Mouse (Mus musculus) cerebellum, adult 11-12 months (tissue): ENCODE measurements around the gene Zyx.

Experiments
- DNase-seq: peaks from one replicate; pipeline ENCODE4 v3.0.0; 2022

Gene Zyx

GRCm38 (mm10) chr6:42370630-42371363 is 21.4 kb downstream of the Zyx start:
- no peak for DNase-seq

GRCm38 (mm10) chr6:42372001-42372400 is 22.6 kb downstream of the Zyx start:
- DNase-seq = no peak

- no peak for DNase-seq
Observed at GRCm38 (mm10) chr6:42372421-42372815, 23.0 kb downstream of the Zyx start.

- DNase-seq = peak; percentile 67
Observed at GRCm38 (mm10) chr6:42372816-42373547, 23.6 kb downstream of the Zyx start, which contains the start of gene Epha1. Gene Epha1 (minus strand): TSS chr6:42373268.

DNA sequence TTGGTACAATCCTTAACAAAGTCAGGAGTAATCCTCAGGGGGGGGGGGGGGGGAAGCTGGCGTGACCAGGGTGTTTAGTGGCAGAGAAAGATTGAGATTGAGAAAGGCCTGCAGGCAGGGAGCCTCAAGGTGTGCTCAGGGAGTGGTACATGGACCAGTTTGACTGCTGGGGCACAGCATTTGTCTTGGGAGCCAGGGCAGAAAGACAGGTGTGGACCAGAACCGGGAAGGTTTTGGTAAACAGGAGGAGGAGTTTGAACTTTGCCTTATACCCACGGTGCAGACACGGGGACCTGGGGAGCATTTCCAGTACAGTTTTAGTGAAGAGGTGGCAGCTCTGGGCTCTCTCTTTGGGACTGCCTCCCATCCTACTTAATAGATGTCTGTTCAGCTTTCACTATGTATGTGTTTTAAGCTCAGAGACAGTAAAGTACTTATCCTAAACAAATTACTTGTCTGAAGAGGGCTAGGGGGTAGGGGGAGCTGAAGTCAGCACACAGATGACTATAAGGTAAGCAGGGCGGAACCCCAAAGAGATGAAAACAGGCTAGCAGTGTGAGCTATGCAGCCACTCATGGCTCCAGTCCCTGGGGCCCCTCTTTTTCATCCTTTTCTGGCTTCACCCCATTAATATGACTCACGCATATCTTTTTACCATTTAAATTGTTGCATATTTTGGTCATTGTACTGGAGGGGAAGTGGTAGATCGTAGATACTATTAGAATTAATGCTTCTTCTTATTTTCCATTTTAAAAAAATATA is 24.4 kb downstream of the Zyx start:
- no peak for DNase-seq

- DNase-seq = no peak
Observed at GRCm38 (mm10) chr6:42374701-42375100, 25.3 kb downstream of the Zyx start.

DNA sequence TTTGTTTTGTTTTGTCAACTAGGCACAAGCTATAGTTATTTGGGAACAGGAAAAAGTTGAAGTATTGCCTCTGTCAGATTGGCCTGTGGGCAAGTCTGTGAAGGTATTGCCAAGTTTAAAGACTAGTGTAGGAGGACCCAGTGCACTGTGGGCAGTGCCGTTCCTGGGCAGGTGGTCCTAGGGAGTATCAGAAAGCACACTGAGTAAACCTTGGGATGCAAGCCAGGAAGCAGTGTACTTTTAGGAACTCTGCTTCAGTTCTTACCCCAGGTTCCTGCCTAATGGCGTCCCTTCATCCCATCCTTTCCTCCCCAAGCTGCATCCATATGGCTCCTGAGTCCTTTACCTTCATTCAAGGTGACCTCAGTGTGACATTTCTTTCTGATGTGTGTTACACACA is 25.7 kb downstream of the Zyx start:
- DNase-seq = no peak

DNA sequence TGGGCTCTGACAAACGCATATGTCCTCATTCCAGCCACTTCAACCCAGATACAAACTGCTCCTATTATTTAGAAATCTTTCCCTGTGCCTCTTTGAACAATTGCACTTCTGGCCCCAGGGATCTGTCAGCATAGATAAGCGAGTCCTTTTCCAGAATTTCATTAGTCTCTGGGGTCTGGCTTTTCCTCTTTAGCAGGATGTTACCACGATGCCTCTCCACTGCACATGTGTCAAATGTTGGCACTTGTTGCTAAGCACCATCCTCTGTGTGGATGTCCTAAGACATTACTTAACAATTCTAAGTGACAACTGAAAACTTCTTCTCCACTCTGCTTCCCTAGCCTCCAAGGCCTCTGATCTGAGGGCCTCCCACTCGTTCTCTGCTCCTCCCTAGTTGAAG is 26.6 kb downstream of the Zyx start:
- no peak for DNase-seq

DNA sequence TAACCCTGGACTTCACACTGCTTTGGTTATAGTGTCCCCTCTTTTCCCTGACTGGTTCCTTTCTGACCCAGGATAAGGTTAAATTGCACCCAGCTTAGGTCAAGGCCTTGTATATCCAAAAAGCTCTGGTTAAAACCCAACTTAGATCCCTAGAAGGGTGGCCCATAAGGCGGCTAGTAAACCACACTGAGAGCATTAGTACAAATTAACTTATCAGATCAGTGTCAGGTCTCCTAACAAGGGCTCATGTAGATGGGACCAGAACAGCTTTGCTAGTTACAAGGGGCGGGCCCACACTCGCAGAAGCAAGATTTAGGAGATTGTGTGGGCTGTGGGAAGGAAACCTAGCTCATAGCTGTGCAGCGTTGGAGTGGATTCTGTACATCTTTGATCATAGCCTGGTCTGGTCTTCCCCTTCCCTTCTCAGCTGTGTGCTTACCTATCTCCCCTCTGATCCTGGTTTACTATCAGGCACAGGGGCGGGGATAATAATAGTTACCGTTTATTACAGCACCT is 27.1 kb downstream of the Zyx start:
- no peak for DNase-seq

GRCm38 (mm10) chr6:42377280-42377679 is 27.9 kb downstream of the Zyx start:
- DNase-seq = no peak

DNA sequence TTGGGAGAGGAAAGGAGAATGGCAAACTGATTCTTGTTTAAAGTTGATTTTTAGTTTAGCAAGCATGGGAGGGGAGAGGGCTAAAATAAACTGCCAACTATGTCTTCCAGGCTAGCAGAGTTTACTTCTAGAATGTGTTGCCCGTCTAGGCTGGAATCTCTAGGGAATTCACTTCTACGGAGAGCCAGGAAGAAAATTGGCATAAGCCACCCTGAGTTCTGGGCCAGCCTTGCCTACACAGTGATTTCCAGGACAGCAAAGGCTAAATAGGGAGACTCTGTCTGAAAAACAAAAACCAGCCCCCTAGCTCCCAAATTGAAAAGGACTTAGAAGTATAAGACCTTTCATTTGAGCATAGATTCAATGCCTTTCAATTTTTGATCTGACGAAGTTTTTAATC is 30.1 kb downstream of the Zyx start:
- no peak for DNase-seq

DNA sequence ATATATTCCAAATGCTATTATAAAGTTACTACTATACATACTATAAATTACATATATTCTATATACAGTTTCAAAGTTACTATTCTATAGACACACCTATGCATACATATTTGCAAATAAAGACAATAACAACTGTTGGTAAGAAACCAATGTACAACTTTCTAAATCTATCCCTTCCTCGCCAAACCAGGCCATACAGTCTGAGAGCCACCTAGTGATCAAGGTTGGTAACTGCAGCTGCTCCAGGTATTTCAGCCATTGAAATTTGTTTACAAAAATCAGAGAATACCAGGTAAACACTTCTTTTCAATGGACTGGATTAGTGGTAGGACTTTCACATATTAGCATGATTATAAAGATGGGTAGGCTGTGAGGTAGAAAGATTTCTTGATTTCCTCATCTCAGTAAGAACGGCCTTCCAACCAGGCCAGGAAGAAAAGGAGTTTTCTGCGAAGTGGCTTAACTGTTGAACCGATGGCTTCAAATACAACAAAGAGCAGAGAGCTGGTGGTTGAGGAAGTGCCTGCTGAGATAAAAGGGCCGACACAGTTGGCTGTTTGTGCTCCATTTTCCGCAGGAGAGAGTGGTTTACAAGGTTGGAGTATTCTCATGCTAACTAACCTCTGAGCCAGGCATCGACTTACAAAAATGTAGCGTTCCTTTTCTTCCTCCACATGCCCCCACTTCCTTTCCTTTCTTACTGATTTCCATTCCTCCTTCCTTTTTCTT is 31.1 kb downstream of the Zyx start:
- DNase-seq = no peak

- DNase-seq = no peak
Observed at GRCm38 (mm10) chr6:42381221-42381620, 31.8 kb downstream of the Zyx start.

- no peak for DNase-seq
Observed at GRCm38 (mm10) chr6:42381916-42382381, 32.5 kb downstream of the Zyx start.

DNA sequence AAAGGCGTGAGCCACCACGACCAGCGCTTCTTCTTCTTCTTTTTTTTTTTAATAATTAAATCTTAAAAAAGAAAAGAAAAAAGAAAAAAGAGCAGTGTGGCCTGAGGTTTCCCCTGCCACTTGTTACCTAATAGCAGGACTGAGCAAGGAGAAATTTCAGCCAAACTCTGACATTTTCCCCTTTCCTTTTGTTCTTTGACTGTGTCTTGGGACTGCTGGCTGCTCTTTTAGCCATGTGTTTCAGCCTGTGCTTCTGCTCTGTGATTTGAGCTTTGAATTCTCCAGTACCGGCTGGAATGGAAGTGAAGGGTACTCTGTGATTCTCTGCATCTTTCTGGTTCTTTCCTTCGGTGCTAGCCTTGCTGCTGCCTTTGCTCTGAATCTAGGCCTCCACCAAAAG is 33.9 kb downstream of the Zyx start:
- DNase-seq = no peak

- DNase-seq = no peak
Observed at GRCm38 (mm10) chr6:42385635-42386034, 36.2 kb downstream of the Zyx start.

- no peak for DNase-seq
Observed at GRCm38 (mm10) chr6:42391796-42392330, 42.4 kb downstream of the Zyx start.

GRCm38 (mm10) chr6:42395960-42396809 is 46.8 kb downstream of the Zyx start:
- peak; percentile 26 for DNase-seq

GRCm38 (mm10) chr6:42397041-42397657 is 47.7 kb downstream of the Zyx start:
- no peak for DNase-seq

DNA sequence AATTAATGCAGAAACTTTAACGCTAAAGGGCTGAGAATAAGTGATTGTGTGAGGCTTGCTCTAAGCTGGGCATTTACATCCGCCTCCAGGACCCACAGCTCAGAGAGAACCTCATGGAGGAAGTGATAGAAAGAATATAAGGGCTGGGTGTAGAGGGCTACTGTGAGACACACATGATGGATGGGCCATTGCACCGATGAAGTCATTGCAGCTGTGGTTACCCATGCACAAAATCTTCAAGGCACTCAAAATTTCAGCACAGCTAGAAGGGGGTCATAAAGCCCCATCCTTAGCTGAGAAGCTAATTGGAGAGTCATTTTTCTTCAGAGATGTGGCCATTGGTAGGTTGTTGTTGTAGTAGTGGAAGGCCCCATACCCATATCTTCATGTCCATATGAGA is 48.9 kb downstream of the Zyx start:
- DNase-seq = no peak

DNA sequence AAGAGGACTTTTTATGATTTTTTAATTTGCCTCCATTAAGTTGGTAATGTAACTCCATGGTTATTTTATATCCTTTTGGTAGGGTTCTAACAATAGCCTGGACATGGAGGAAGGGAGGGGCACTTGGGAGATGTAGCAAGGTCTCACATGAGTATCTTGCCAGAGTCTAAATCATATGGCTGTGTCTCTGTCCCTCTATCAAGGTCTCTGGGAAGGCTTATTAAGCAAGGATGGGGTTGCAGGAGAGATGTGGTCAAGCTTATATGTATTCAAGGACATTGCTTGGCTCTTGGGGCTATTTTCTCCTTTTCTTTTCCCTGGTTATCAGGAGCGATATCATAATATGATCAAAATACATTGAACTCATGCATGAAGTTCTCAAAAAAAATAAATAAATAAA is 49.6 kb downstream of the Zyx start:
- DNase-seq = no peak
